Mouse (Mus musculus) MEL (cell line): Measurements from ENCODE around the gene Smarcd2. TPM values are rescaled to one million over a fixed set of nuclear protein-coding genes. Genes with fewer than 3 reads are reported as not detected.

Experiments
- DNase-seq: peaks from one replicate; pipeline ENCODE4 v3.0.0; 2011; ENCODE audit warnings: low read depth, low spot score
- H3K27ac ChIP-seq: 2 replicates; pipeline ENCODE4 v1.5.1; 2012; ENCODE audit warnings: low read depth, mild to moderate bottlenecking, control low read depth, low read length, moderate library complexity; ENCODE audit not compliant: control insufficient read depth
- H3K27me3 ChIP-seq, 2 experiments: fragments of 150-350 bp in 1 of 2; sonication (generic) in 1 of 2; 2 replicates each; pipeline ENCODE4 v1.6.1; 2012; ENCODE audit warnings: low read length in 2 of 2, mild to moderate bottlenecking in 2 of 2, improper control_type of control experiment in 1 of 2, moderate library complexity in 1 of 2; ENCODE audit not compliant: insufficient read depth in 2 of 2, control insufficient read depth in 1 of 2
- H3K36me3 ChIP-seq, 2 experiments: 2 replicates each; pipeline ENCODE4 v1.6.1; 2012 to 2014; ENCODE audit warnings: low read length in 2 of 2, improper control_type of control experiment in 1 of 2, inconsistent platforms in 1 of 2, mild to moderate bottlenecking in 1 of 2; ENCODE audit not compliant: insufficient read depth in 2 of 2, control insufficient read depth in 1 of 2
- H3K4me1 ChIP-seq, 2 experiments: fragments of 150-350 bp in 1 of 2; sonication (generic) in 1 of 2; 2 replicates each; pipeline ENCODE4 v1.6.1; 2012; ENCODE audit warnings: low read length in 2 of 2, improper control_type of control experiment in 1 of 2, mild to moderate bottlenecking in 1 of 2; ENCODE audit not compliant: insufficient read depth in 2 of 2, control insufficient read depth in 1 of 2
- H3K4me3 ChIP-seq, 2 experiments: fragments of 150-350 bp in 1 of 2; sonication (generic) in 1 of 2; 2 replicates each; pipeline ENCODE4 v1.5.1; 2012; ENCODE audit warnings: low read depth in 2 of 2, low read length in 2 of 2, mild to moderate bottlenecking in 2 of 2, moderate library complexity in 2 of 2, control low read depth in 1 of 2, improper control_type of control experiment in 1 of 2; ENCODE audit not compliant: control insufficient read depth in 1 of 2, insufficient read depth in 1 of 2
- H3K79me2 ChIP-seq: 2 replicates; pipeline ENCODE4 v1.6.1; 2012; ENCODE audit warnings: mild to moderate bottlenecking, low read length, moderate library complexity; ENCODE audit not compliant: control insufficient read depth, poor library complexity, insufficient read depth
- H3K9ac ChIP-seq: 2 replicates; pipeline ENCODE4 v1.6.1; 2012; ENCODE audit warnings: low read depth, mild to moderate bottlenecking, control low read depth, low read length, moderate library complexity; ENCODE audit not compliant: control insufficient read depth, poor library complexity, severe bottlenecking
- H3K9me3 ChIP-seq: fragments of 150-350 bp; sonication (generic); replicated peaks from 2 replicates; pipeline ENCODE4 v1.6.1; 2012; ENCODE audit warnings: mild to moderate bottlenecking, low read length, improper control_type of control experiment, moderate library complexity; ENCODE audit not compliant: insufficient read depth
- BHLHE40 ChIP-seq: IDR thresholded peaks from 2 replicates; pipeline ENCODE4 v1.6.1; 2012; ENCODE audit warnings: low read depth, mild to moderate bottlenecking, inconsistent platforms, low read length, improper control_type of control experiment, borderline replicate concordance
- CHD1 ChIP-seq: IDR thresholded peaks from 2 replicates; pipeline ENCODE4 v1.6.1; 2012; ENCODE audit warnings: low read depth, mild to moderate bottlenecking, inconsistent platforms, low read length, improper control_type of control experiment
- CHD2 ChIP-seq: IDR thresholded peaks from 2 replicates; pipeline ENCODE4 v1.6.1; 2011; ENCODE audit warnings: low read length, improper control_type of control experiment
- CTCF ChIP-seq, 3 experiments: IDR thresholded peaks in 2 of 3; conservative IDR thresholded peaks in 1 of 3; 2 replicates each; pipeline ENCODE4 v1.5.1; 2011 to 2012; ENCODE audit warnings: low read length in 3 of 3, low read depth in 2 of 3, mild to moderate bottlenecking in 2 of 3, improper control_type of control experiment in 1 of 3, inconsistent platforms in 1 of 3, mixed read lengths in 1 of 3, moderate library complexity in 1 of 3; ENCODE audit not compliant: control insufficient read depth in 1 of 3, insufficient read depth in 1 of 3, poor library complexity in 1 of 3, severe bottlenecking in 1 of 3
- JUND ChIP-seq: IDR thresholded peaks from 2 replicates; pipeline ENCODE4 v1.6.1; 2011; ENCODE audit warnings: low read depth, mild to moderate bottlenecking, improper control_type of control experiment, low read length
- MAZ ChIP-seq: IDR thresholded peaks from 2 replicates; pipeline ENCODE4 v1.6.1; 2012; ENCODE audit warnings: low read depth, mild to moderate bottlenecking, inconsistent platforms, low read length, improper control_type of control experiment
- MYB ChIP-seq: IDR thresholded peaks from 2 replicates; pipeline ENCODE4 v1.6.1; 2011; ENCODE audit warnings: mild to moderate bottlenecking, low read depth, low read length, improper control_type of control experiment
- NRF1 ChIP-seq: IDR thresholded peaks from 2 replicates; pipeline ENCODE4 v1.6.1; 2014; ENCODE audit warnings: low read depth, mild to moderate bottlenecking, inconsistent platforms, low read length, improper control_type of control experiment, moderate library complexity; ENCODE audit not compliant: poor library complexity, insufficient read depth, severe bottlenecking
- POLR2A ChIP-seq, 2 experiments: IDR thresholded peaks; 2 replicates each; pipeline ENCODE4 v1.6.1; 2011 to 2012; ENCODE audit warnings: low read length in 2 of 2, mild to moderate bottlenecking in 2 of 2, control low read depth in 1 of 2, improper control_type of control experiment in 1 of 2, low read depth in 1 of 2, moderate library complexity in 1 of 2; ENCODE audit not compliant: control insufficient read depth in 1 of 2, insufficient read depth in 1 of 2, poor library complexity in 1 of 2
- RAD21 ChIP-seq: IDR thresholded peaks from 2 replicates; pipeline ENCODE4 v1.6.1; 2011; ENCODE audit warnings: mild to moderate bottlenecking, low read depth, low read length, improper control_type of control experiment
- RCOR1 ChIP-seq: IDR thresholded peaks from 2 replicates; pipeline ENCODE4 v1.6.1; 2012; ENCODE audit warnings: low read depth, mild to moderate bottlenecking, inconsistent platforms, low read length, improper control_type of control experiment
- SIN3A ChIP-seq: IDR thresholded peaks from 2 replicates; pipeline ENCODE4 v1.6.1; 2012; ENCODE audit warnings: low read length, improper control_type of control experiment, inconsistent platforms
- SMC3 ChIP-seq: IDR thresholded peaks from 2 replicates; pipeline ENCODE4 v1.6.1; 2011; ENCODE audit warnings: low read depth, low read length, improper control_type of control experiment
- TAL1 ChIP-seq: IDR thresholded peaks from 2 replicates; pipeline ENCODE4 v1.6.1; 2012; ENCODE audit warnings: mild to moderate bottlenecking, inconsistent platforms, low read length, moderate library complexity, mixed read lengths
- TBP ChIP-seq: IDR thresholded peaks from 2 replicates; pipeline ENCODE4 v1.8.0; 2011; ENCODE audit warnings: low read depth, low read length, improper control_type of control experiment
- TCF12 ChIP-seq: IDR thresholded peaks from 2 replicates; pipeline ENCODE4 v1.6.1; 2014; ENCODE audit warnings: low read depth, mild to moderate bottlenecking, inconsistent platforms, low read length, improper control_type of control experiment, moderate library complexity
- UBTF ChIP-seq: IDR thresholded peaks from 2 replicates; pipeline ENCODE4 v1.6.1; 2012; ENCODE audit warnings: low read depth, mild to moderate bottlenecking, inconsistent platforms, low read length, improper control_type of control experiment, moderate library complexity, borderline replicate concordance; ENCODE audit not compliant: insufficient read depth
- USF1 ChIP-seq: IDR thresholded peaks from 2 replicates; pipeline ENCODE4 v1.6.1; 2014; ENCODE audit warnings: low read depth, mild to moderate bottlenecking, inconsistent platforms, low read length, improper control_type of control experiment, moderate library complexity
- ZMIZ1 ChIP-seq: IDR thresholded peaks from 2 replicates; pipeline ENCODE4 v1.6.1; 2012; ENCODE audit warnings: low read depth, mild to moderate bottlenecking, inconsistent platforms, low read length, improper control_type of control experiment, moderate library complexity
- ZNF384 ChIP-seq: IDR thresholded peaks from 2 replicates; pipeline ENCODE4 v1.6.1; 2012; ENCODE audit warnings: low read depth, mild to moderate bottlenecking, inconsistent platforms, low read length, improper control_type of control experiment
- polyA plus RNA-seq, 2 experiments: library from polyadenylated mRNA; stranded (reverse) in 1 of 2; unstranded in 1 of 2; fragments of >175 nt in 1 of 2; fragments of >200 nt in 1 of 2; gene quantifications; 2 replicates each; pipeline versions ENCODE4 v1.2.1 to v1.2.4; 2012; ENCODE audit warnings: low replicate concordance in 2 of 2, low read depth in 1 of 2; ENCODE audit not compliant: insufficient read length in 2 of 2, insufficient read depth in 1 of 2, missing spikeins in 1 of 2
- total RNA-seq: library from RNA; depleted of rRNA; stranded (reverse); fragments of 300-350 nt; gene quantifications from 2 replicates; pipeline ENCODE4 v1.2.3, GENCODE M21; 2012

The Smarcd2 gene
- total and polyA plus RNA-seq, 3 experiments: 123 to 131 TPM; not detected in 1

DNA sequence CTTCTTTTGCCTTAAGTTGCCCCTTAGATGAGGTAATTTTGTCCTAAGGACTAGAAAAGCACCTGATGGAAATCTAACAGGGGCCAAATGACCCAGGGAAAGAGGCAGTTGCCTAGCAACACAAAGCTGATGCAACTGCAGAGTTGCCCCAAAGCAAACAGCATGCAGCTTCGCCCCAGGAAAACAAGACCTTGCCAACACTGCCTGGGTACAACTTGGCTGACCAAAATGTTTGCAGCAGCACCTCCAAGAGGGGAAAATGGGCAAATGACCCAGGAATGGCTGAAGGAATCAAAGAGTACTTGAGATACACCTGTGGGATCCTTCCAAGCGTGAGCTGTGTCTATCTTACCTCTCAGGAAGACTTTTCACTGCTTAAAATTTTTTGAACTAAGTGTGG, 19.1 kb upstream of the Smarcd2 start:
- Histone ChIP-seq H3K27me3 (no peaks in the 10 kb centered on the region), H3K27ac (no peak overlapping the region), H3K36me3 (no peaks in the 10 kb centered on the region), H3K4me1 (no peaks in the 10 kb centered on the region), H3K9ac (no peak overlapping the region), H3K79me2 (no peaks in the 10 kb centered on the region), H3K4me3 (no peak overlapping the region), H3K9me3 (no peaks in the 10 kb centered on the region)
- TF ChIP-seq ZNF384: no peak
- DNase-seq: no peak

DNA sequence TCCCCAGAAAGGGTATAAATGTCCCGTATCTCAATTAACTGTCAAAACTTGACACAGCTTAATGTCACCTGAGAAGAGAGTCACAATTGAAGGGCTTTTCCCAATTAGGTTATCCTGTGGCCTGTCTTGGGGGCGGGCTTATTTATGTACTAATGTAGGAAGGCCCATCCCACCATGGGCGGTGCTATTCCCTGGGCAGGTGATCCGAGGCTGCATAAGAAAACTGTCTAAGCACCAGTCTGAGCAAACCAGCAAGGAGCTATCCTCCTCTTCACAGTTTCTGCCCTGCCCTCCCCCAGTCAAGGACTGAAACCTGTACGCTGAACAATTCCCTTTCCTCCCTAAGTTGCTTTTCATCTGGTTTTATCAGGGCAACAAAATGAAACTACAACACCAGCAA, 17.6 kb upstream of the Smarcd2 start:
- H3K27me3 ChIP-seq: no peaks in the 10 kb centered on the region
- no peak overlapping the region for H3K9ac ChIP-seq
- no peak for DNase-seq
- H3K79me2 ChIP-seq: no peaks in the 10 kb centered on the region
- no peak overlapping the region for H3K4me3 ChIP-seq
- H3K36me3 ChIP-seq: no peaks in the 10 kb centered on the region
- no peak overlapping the region for H3K27ac ChIP-seq
- no peak for TF ChIP-seq CHD2
- no peak for TF ChIP-seq ZMIZ1
- H3K4me1 ChIP-seq: no peaks in the 10 kb centered on the region
- H3K9me3 ChIP-seq: no peaks in the 10 kb centered on the region

DNA sequence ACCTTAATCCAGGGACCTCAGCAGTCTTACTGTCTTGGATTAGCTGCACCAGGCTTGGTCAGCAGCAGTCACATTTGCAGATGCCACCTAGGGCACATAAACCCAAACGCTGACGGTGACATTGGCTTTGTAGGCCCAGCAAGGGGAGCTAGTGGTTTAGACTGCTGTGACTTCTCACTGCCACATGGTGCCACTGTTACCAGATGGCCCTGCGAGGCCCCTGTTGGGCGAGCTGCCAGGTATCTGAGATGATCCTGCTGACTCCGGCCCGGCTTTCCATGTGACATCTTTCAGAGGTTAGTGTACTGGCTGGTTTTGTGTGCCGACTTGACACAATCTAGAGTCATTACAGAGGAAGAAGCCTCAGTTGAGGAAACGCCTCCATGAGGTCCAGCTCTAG, 16.6 kb upstream of the Smarcd2 start:
- H3K27ac ChIP-seq: no peak overlapping the region
- TF ChIP-seq BHLHE40 (no peak), RAD21 (peak; percentile 2; the same call in 1 of the 2 replicates), CTCF (IDR thresholded peaks at IDR 0.05 in 2 of 3, conservative IDR thresholded peaks at IDR 0.05 in 1 of 3; ENCODE audit: control insufficient read depth in 1 of 3, insufficient read depth in 1 of 3, low read depth in 2 of 3, low read length in 3 of 3, poor library complexity in 1 of 3, severe bottlenecking in 1 of 3) (peak in 2 of 3 experiments; percentile 12 to 44; a peak in 3 of 6 replicates), SMC3 (peak; percentile 29)
- no peak overlapping the region for H3K9ac ChIP-seq
- no peaks in the 10 kb centered on the region for H3K36me3 ChIP-seq
- no peaks in the 10 kb centered on the region for H3K9me3 ChIP-seq
- no peak for DNase-seq
- H3K4me3 ChIP-seq: no peak overlapping the region
- H3K79me2 ChIP-seq: no peaks in the 10 kb centered on the region
- H3K4me1 ChIP-seq: no peaks in the 10 kb centered on the region
- H3K27me3 ChIP-seq: no peaks in the 10 kb centered on the region

DNA sequence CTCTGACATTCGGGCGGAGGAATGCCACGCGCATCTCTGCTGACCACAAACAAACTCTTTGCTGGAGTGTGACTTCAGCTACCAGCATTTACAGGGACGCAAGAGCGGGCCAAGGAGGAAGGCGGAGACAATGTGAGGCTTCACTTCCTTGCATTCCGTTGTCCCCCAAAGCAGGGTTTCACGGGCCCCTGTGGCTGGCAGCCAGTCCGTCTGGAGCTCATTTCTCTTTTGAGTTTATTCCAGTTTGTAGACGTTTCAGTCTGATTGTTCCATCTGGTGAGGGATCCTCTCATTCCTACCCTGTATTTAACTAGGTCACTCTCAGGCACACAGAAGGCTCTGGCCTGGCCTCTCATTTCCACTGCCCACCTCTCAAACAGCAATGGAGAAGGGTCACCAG, 14.2 kb upstream of the Smarcd2 start:
- no peaks in the 10 kb centered on the region for H3K4me1 ChIP-seq
- TF ChIP-seq CHD1 (no peak), TCF12 (no peak), UBTF (no peak), TAL1 (no peak), POLR2A (IDR thresholded peaks at IDR 0.05; ENCODE audit: control insufficient read depth in 1 of 2, insufficient read depth in 1 of 2, low read depth in 1 of 2, low read length in 2 of 2, poor library complexity in 1 of 2) (no peak), CTCF (IDR thresholded peaks at IDR 0.05 in 2 of 3, conservative IDR thresholded peaks at IDR 0.05 in 1 of 3; ENCODE audit: control insufficient read depth in 1 of 3, insufficient read depth in 1 of 3, low read depth in 2 of 3, low read length in 3 of 3, poor library complexity in 1 of 3, severe bottlenecking in 1 of 3) (no peak), NRF1 (no peak), USF1 (no peak), RCOR1 (no peak), TBP (no peak), MYB (no peak), MAZ (no peak), SIN3A (no peak), JUND (no peak), CHD2 (no peak)
- TF ChIP-seq, all 39 proteins: peak for 0
- H3K27ac ChIP-seq: no peak overlapping the region
- no peak for DNase-seq
- H3K36me3 ChIP-seq: no peaks in the 10 kb centered on the region
- no peaks in the 10 kb centered on the region for H3K79me2 ChIP-seq
- H3K9ac ChIP-seq: no peak overlapping the region
- no peaks in the 10 kb centered on the region for H3K27me3 ChIP-seq
- H3K9me3 ChIP-seq: no peaks in the 10 kb centered on the region
- H3K4me3 ChIP-seq: no peak overlapping the region
